Mouse (Mus musculus) frontal cortex, postnatal 25 days (tissue): ENCODE measurements around the gene Phykpl.

Source experiments
- DNase-seq, 2 experiments: peaks; one replicate each; pipeline ENCODE4 v3.0.0; 2022; ENCODE audit warnings: low spot score in 2 of 2

The Phykpl gene

DNA sequence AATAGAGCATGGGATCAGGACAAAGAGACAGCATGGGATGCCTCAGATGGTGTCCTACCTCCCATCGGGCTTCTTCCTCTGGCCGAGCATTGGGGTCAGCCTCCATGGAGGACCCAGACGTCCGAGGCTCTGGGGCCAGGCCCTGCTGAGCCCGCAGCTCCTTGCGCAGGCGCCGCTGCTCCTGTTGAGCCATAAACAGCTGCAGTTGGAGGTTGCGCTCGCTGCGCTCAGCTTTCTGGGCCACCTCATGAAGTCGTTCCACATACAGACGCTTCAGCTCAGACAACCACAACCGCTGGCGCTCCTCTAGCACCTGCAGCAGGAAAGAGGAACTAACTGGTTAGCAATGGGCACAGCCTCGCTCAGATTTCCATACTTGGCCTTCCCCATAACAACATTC lies 59.7 kb downstream of the Phykpl start:
- DNase-seq, result no peak

DNA sequence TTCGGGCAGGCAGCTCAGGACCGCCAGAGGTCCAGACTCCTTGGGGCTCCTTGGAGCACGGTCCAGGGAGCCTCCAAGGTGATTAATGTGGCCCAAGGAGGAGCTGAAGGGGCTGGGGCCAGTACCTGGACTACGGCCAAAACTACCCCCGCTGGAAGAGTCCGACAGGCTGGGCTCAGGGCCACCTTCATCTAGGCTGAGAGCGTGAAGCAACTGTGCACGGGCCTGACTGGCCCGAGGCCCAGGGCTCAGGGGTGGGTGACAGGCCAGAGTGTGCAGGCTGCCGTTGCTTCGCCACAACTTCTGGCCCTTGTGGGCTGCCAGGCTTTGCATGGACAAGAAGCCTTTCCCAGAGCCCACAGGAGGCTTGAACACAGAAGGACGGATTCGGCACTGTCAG lies 60.7 kb downstream of the Phykpl start:
- no peak for DNase-seq

DNA sequence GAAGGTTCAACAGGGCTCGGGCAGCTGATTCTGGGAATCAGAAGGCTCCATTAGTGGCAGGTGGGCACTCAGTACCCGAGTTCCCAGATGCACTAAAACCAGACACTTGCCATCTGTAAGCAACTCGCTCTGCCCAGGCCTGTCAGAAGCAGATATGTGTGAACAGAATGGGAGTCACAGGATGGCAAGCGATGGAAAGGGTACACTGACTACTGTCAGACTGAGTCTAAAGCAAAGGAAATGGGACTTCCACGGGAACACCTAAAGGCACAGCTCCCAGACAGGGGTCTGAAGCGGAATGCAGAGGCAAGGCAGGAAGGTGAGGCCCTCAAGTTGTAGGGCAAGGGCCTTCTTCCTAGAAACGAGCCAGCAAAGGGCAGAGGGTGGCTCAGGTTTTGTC lies 61.7 kb downstream of the Phykpl start:
- no peak for DNase-seq

DNA sequence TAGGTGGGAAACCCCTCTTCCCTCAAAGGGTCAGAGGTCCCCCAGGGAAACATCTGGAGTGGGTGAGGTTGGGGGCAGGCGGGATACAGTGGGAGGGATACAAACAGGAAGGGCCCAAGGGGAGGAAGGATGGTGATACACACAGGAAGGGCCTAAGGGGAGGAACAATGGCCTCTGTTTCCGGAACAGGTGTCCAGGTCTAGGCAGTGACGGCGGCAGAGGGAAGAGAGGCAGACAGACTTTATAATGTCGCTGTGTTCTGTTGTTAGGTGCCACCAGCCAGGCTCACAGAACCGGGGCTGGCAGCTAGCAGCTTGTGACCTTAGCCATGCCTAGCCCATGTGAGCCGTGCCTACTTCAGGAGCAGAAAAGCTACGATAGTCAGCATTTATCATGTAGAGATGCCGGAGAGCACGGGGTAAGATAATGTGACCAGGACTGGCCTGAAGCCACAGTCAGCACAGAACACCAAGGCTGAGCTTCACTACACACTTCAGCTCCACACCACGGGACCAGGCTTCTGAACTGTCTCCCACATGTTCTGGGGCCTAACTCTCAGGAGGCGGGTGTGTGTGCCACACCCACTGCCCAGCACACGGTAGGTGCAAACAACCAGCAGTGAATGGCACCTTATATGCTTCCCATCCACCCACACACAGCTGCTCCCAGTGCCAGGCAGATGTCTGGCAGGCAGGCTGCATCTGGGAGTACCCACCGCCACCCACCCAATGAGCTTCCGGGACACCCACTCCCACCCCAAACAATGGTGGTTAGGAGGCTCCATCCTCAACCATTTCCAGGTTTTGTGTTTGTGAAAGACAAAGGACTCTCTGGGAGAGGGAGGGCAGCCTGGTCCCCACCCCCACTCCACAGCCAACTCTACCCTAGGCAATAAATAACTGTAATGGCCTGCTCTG lies 62.5 kb downstream of the Phykpl start:
- no peak for DNase-seq

DNA sequence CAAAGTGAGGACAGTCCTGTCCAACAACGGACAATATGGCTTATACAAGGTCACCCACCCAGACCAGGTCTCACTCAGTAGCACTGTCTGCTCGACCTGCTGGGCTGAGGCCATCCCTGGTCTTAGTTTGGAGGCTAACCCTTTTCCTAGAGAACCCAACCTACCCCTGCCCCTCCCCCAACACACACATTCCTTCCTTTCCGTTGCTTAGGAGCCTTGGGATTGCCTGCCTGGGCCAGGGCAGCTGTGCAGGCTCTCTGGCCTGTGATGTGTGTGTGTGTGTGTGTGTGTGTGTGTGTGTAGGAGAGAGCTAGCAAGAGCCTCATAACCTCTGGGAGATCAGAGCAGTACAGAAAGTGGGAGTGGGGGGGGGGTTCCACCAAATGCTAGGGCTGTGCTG lies 64.0 kb downstream of the Phykpl start:
- DNase-seq, result no peak

DNA sequence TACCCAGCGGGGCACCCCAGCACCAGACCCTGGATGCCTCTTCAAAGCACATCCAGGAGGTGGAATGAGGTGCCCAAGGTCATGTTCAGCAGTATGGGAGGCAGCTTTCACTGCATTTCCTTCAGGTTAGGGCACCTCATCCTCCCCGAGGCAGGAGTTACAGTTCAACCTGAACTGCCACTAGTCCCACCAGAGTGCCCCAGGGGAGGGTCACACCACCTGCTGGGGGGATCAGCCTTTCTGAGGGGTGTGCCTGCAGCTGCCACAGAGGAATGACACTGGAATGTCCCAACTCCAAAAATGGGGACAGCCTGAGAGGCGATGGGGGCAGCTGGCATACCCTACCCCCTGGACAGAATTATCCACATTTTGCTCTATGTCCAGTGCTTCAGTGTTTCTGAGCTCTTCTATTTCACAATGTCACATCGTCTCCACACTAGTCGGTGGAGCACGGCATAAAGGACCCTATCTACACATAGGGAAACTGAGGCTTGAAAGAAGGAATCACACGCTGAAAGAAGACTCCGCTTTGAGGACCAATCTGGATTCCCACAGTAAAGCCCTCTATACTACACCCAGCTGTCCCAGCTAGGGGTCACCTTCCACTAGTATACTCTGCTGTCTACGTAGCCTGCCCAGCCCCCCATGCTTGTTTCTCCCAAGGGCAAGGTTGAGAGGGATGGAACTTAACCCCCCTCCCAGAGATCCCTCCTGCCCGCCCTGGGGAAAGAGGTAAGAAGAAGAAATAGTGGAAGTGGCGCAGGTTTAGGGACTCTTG lies 64.7 kb downstream of the Phykpl start:
- DNase-seq, result no peak

DNA sequence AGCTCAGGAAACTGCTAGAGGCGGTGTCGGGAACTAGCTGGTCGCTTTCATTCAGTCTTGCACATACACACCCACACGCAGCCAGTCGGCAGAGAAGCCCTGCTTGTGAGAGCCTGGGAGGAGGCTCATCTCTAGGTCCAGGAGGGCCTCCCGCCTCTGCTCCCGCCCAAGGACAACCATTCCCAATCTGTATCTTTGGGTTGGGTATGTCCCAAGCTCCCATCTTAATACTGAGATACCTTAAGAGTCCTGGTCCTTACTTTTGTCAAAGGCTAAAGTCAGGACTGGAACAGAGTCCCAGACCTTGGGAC lies 65.3 kb downstream of the Phykpl start:
- DNase-seq, result no peak

DNA sequence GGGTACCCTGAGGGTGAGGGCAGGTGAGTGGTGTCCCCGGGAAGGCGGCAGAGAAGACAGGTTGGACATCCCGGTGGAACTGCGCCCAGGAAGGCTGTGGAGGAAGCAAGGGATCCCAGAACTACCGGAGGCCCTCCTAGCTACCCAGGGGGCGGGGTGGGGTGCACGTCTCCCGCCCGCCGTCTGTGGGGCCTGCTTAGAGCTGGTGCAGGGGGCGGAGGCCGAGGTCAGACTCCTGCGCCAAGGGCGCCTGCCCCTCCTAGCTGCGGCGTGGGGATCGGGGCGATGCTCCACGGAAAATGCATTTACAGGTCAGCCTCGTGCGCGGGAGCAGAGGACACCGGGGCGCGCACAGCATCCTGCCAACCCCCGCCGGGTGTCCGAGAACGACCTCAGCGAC lies 65.7 kb downstream of the Phykpl start:
- DNase-seq, result no peak

DNA sequence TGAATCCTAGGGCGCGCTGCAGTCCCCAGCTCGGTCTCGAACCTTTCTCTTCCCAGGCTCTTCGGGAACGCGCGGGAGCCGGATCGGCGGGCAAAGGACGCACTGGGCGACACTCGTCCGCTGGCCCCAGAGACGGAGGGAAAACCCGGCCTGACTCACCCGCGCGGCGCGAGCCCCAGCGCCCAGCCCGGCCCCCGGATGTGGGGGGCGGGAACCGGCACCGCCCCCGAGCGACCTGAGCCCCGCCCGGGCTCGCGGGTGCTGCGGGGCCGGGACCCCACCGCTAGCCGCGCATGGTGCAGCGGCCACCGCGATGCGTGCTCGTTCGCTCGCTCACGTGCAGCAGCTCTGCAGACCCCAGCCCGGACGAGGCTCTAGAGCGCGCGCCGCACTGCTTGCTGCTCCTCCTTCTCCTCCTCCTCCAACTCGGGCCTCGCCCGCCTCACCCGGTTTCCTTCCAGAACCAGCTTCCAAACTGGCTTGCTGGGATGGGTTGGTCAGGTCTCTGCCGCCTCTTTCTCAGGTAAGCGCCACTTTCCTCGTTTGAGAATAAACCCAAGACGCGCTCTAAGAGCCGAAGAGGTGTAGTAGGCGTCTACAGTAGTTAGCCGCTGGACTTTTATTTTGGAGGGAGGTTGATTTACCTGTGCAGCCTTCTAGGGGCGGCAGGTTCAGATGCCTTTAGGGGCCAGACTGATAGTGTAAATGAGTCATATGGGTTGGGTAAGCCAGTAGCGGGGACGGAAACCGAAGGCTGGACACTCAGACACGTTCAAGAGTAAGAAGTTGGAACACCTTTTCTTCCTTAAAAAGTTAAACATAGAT lies 66.3 kb downstream of the Phykpl start, which contains the start of the genes N4bp3 and D930048N14Rik:
Gene N4bp3, minus strand, starts transcription at position 152 of the 825 bp plus-strand sequence.
Gene D930048N14Rik, plus strand, starts transcription at position 264 of the 825 bp plus-strand sequence.
- DNase-seq, result no peak

DNA sequence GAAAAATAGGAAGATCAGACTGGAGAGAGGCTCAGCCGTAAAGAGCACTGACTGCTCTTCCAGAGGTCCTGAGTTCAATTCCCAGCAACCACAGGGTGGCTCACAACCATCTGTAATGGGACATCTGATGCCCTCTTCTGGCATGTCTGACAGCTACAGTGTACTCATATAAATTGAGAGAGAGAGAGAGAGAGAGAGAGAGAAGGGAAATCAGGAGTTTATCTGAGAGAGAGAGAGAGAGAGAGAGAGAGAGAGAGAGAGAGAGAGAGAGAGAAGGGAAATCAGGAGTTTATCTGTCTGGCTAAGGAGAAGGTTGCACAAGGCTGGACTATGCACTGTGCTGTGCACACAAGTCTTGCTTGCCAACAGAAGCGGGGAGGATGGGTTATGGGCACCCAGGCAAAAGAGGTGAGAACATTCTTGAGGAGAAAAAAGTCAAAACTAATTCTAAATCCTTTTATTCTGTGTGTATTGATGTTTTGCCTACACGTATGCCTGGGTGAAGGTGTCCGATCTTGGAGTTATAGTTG lies 68.4 kb downstream of the Phykpl start:
- no peak for DNase-seq

DNA sequence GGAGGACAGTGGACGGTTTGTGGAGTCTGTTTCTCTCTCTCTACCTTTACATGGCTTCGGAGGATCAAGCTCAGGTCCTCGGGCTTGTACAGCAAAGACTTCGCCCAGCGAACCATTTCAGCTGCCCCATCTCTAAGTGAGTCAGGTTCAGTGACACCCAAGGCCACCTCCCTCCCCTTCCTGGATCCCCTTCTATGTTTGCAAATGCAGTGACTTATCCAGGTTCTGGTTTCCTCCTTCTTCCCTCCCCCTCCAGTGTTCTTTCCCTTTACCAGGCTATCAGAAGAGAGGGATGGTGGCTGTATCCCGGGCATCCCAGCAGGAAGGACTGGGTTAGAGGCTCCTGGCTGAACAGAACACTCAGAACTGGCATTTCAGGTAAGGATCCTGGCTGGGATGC lies 69.2 kb downstream of the Phykpl start:
- DNase-seq, result no peak
